Mouse (Mus musculus): ENCODE measurements at regions not wholly inside any gene's neighbourhood (a gene's known extent, or its start where the extent isn't known, plus 50 kb on each side); places are given as distances from the start of the nearest gene placed in this dataset.

DNA sequence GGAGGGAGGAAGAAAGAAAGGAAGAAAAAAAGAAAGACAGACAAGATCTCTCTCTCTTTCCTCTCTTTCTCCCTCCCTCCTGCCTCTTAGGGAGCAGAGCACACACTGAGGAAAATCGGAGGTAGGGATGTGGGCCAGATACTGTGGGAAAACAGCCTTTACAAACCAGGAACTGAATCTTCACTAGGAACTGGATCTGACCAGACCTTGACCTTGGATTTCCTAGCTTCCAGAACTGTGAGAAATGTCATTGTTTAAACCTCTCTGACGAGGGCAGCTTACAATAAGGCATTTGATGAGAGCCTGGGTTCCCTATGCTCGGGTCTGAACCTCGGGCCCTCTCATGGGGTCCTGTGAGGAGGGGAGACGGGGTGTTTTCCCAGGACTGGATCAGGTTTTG, 157.7 kb upstream of the 4930535I16Rik start:
- DNase-seq (ENCODE audit: low spot score in 2 of 2): no peak

DNA sequence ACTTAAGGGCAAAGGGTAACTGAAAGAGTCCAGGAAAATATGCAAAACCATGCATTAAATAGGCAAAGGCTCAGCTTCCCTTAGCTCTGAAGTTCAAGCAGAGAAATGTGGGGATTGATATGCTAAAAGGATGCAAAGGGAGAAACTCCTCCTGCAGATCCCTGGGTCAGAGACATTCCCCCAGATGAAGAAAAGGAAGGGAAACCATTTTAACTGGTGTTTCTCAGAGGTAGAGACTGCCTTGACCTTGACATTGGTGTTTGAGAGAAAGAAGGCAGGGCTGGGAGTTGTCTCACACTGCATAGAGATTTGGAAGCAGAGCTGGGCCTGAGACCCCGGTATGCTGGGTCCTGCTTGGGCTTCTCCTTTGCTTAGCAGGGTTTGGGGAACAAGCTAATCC, 155.8 kb upstream of the 4930535I16Rik start:
- no peak for DNase-seq (ENCODE audit: low spot score in 2 of 2)

GRCm38 (mm10) chr4:124064601-124065000, 146.8 kb upstream of the 4930535I16Rik start:
- no peak for DNase-seq (ENCODE audit: low spot score in 2 of 2)

GRCm38 (mm10) chr4:124063269-124064100, 145.7 kb upstream of the 4930535I16Rik start:
- DNase-seq (ENCODE audit: low spot score in 2 of 2): no peak

GRCm38 (mm10) chr4:124057607-124058006, 139.8 kb upstream of the 4930535I16Rik start:
- no peak for DNase-seq (ENCODE audit: low spot score in 2 of 2)

GRCm38 (mm10) chr4:124054240-124054760, 136.5 kb upstream of the 4930535I16Rik start:
- DNase-seq (ENCODE audit: low spot score in 2 of 2): no peak

DNA sequence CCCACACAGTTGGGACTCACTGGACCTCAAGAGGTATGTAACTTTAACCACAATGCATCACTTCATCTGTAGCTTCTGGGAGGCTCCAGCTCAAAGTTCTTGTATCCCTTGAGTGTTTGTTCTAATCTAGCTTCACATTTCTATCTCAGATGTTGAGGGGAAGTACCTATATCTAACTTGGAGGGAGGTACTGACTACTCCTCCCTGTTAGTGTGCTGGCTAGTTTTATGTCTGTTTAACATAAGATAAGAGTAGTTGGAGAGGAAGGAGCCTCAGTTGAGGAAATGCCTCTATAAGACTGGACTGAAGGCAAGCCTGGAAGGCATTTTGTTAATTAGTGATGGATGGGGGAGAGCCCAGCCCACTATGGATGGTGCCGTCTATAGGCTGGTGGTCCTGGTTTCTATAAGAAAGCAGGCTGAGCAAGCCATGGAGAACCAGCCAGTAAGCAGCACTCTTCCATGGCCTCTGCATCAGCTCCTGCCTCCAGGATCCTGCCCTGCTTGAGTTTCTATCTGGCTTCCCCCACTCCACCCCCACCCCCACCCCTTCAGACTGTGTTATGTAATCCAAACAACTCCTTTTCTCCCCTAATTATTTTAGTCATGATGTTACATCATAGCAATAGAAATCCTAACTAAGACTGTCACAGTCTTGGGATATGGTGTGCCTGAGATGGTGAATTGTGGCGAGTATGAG, 135.7 kb upstream of the 4930535I16Rik start:
- DNase-seq (ENCODE audit: low spot score in 2 of 2): no peak

GRCm38 (mm10) chr4:124052387-124052786, 134.6 kb upstream of the 4930535I16Rik start:
- peak; percentile 4 to 6 for DNase-seq (ENCODE audit: low spot score in 2 of 2)

GRCm38 (mm10) chr4:124048348-124048831, 130.6 kb upstream of the 4930535I16Rik start:
- peak in 1 of 2 experiments; percentile 1 for DNase-seq (ENCODE audit: low spot score in 2 of 2)

- no peak for DNase-seq (ENCODE audit: low spot score in 2 of 2)
These were observed 130.1 kb upstream of the 4930535I16Rik start for GRCm38 (mm10) chr4:124047898-124048297.

DNA sequence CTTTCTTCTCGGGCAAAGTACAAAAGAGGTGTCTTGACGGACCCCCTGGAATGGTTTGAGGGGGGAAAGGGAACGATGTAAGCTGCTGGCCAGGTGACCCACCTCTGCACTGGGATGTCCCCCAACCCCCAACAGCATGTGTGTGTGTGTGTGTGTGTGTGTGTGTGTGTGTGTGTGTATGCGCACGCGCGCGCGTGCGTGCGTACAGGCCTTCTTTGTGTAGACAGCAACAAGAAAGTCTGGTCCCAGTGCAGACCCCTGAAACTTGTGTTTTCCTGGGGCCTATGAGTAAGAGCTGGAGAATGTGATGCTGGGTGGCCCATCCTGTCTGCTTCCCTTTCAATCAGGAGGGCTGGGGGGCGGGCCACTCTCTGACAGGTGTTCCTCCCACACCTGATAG, 118.7 kb upstream of the 4930535I16Rik start:
- no peak for DNase-seq (ENCODE audit: low spot score in 2 of 2)

DNA sequence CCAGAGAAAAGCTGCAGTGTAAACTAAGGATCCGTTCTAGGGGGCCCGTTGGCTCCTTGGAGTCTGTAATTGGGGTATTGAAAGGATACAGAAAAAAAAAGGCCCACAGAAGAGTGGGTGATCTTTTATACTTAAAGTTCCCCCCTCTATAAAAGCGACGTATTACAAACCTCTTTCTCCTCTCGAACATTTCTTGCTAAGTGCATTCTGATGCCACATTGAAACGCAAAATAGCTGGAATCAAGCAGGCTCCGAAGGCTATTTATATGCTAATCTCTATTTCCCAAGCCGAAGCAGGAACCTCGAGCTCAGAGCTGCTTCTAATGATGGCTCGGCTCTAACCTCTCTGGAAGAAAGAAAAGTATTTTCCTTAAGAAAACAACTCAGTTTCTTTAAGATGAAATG, 117.8 kb upstream of the 4930535I16Rik start:
- DNase-seq (ENCODE audit: low spot score in 2 of 2): no peak

GRCm38 (mm10) chr4:124035192-124035591, 117.4 kb upstream of the 4930535I16Rik start:
- DNase-seq (ENCODE audit: low spot score in 2 of 2): no peak

GRCm38 (mm10) chr4:124028061-124028460, 110.2 kb upstream of the 4930535I16Rik start:
- no peak for DNase-seq (ENCODE audit: low spot score in 2 of 2)

GRCm38 (mm10) chr4:124016401-124016800, 98.6 kb upstream of the 4930535I16Rik start:
- DNase-seq (ENCODE audit: low spot score in 2 of 2): no peak

DNA sequence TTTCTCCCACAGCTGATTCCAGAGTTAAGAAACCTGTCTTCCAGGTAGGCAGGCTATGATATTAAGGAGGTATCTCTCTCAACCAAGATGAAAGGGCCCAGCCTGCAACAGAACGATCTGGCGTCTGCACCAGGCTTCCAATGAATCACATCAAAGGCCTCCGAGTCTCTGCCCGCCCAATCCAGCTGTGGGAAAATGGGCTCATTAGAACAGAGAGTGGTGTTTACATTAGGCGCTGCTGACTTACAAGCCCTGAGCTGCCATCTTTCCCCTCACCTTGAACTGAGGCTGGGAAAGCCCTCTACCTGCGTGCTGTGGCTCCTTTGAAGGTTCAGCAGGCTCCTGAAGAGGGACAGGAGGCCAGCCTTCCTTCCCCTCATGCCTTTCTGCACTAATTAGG, 97.5 kb upstream of the 4930535I16Rik start:
- no peak for DNase-seq (ENCODE audit: low spot score in 2 of 2)

- no peak for DNase-seq (ENCODE audit: low spot score in 2 of 2)
These were observed 94.6 kb upstream of the 4930535I16Rik start for GRCm38 (mm10) chr4:124012406-124012805.

DNA sequence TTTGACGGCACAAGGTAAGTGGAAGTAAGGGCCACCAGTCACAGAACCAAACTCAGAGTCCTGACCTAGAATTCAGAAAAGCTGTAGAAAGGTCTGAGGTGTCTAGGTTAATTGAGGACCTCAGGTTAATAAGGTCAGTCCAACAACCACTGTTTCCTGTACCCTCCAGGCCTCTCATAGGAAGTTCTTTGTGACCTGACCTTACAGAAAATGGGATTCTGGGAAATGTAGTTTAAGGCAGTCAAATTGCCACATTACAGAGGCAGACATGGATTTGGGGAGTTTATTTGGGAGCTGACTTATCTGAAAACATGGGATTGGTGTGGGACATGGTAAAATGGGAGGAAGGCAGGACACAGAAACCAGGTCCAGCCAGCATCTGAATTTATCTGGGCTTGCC, 90.9 kb upstream of the 4930535I16Rik start:
- DNase-seq (ENCODE audit: low spot score in 2 of 2): no peak

DNA sequence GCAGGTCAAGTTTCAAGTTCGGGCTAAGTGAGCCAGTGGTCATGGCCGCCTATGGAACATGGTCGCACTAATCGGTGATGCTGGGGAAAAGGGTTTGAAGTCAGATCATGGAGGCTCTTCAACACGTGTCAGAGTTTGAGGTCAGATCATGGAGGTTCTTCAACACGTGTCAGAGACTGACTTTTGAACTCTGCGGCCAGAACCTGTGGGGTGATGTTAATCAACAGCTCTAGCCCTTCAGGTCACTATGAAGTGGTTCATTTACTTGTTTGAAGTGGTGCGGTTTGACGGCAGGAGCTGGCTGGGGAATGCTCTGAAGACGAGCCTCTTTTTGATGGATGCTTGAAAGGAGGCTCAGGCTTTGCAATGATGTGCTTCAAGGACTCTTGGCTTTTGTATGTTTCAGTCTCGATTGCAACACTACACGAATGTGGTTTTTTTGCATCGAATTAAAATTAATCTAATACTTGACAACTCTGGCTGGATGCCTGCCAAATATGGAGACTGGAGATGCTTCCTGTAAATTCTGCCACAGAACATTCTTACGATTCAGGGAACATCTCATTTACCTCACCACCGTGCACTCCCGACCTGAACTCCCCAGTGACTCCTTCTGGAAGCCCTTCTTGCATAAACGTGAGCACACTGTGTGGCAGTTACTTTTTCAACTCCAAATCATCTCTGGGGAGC, 87.9 kb upstream of the 4930535I16Rik start:
- no peak for DNase-seq (ENCODE audit: low spot score in 2 of 2)

DNA sequence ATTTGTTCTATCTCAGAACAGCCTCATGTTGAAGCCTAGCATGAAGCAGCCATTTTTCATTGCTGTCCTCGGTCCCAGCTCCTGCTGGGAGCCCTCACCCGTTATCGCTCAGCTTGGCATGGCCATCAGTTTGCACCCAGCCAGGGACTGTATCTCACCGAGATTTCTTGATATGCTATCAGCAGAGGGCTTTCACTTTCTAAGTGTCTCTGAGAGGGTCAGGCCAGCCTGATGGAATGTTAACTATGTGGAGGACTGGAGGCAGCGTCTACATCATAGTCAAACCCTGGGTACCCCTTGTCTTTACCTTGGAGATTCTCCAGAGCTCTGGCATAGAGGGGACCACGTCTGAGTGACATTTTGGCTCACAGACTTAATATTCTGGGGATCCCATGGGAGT, 84.9 kb upstream of the 4930535I16Rik start:
- DNase-seq (ENCODE audit: low spot score in 2 of 2): no peak

- no peak for DNase-seq (ENCODE audit: low spot score in 2 of 2)
These were observed 84.3 kb upstream of the 4930535I16Rik start for GRCm38 (mm10) chr4:124002105-124002504.

GRCm38 (mm10) chr4:123995815-123996214, 78.0 kb upstream of the 4930535I16Rik start:
- no peak for DNase-seq (ENCODE audit: low spot score in 2 of 2)

All from right cerebral cortex, postnatal 36 days (tissue).